Mouse (Mus musculus) ES-Bruce4 (cell line): ENCODE data around the gene Syn2.

Experiments used
- CTCF ChIP-seq: IDR thresholded peaks from one replicate; pipeline ENCODE4 v1.8.1; 2011; ENCODE audit warnings: low read depth, low read length
- EP300 ChIP-seq: IDR thresholded peaks from 2 replicates; pipeline ENCODE4 v1.6.1; 2011; ENCODE audit warnings: low read depth, low read length; ENCODE audit not compliant: insufficient read depth
- POLR2A ChIP-seq: IDR thresholded peaks from one replicate; pipeline ENCODE4 v1.8.1; 2011; ENCODE audit warnings: low read length; ENCODE audit not compliant: insufficient read depth

- TF ChIP-seq POLR2A: no peak
- TF ChIP-seq CTCF: no peak
- TF ChIP-seq EP300: no peak
Measured at GRCm38 (mm10) chr6:115210820-115211219, 76.1 kb downstream of the Syn2 start.
